Mouse (Mus musculus): ENCODE measurements around the gene Fbln1. TPM values are rescaled to one million over a fixed set of nuclear protein-coding genes. Genes with fewer than 3 reads are reported as not detected.

The Fbln1 gene
- 10 to 100 TPM; 94.1 to 94.2 TPM for total RNA-seq (2021)

GRCm38 (mm10) chr15:85205792-85206702, at the start of gene Fbln1:
Gene Fbln1 (plus strand): TSS chr15:85205949.
- intact Hi-C loops (cut with DNase I) = loop anchor here (5.0 kb wide), 1 partner anchor 36 kb away; no protein-coding TSS in a partner anchor

GRCm38 (mm10) chr15:85156198-85156597, 49.6 kb upstream of the Fbln1 start:
- no peak for DNase-seq (ENCODE audit: low spot score)

More at GRCm38 (mm10) chr15:85205792-85206702, at the start of gene Fbln1:
- DNase-seq (ENCODE audit: low spot score) = peak; percentile 57

GRCm38 (mm10) chr15:85161416-85161815, 44.3 kb upstream of the Fbln1 start:
- DNase-seq (ENCODE audit: low spot score) = no peak
- intact Hi-C loops (cut with DNase I) = loop anchor here (10.0 kb wide), 1 partner anchor 423 kb away; the partner anchor contains the start of gene Wnt7b

More at GRCm38 (mm10) chr15:85156198-85156597, 49.6 kb upstream of the Fbln1 start:
- intact Hi-C loops (cut with DNase I) = no loop called here

GRCm38 (mm10) chr15:85162693-85163663, 42.8 kb upstream of the Fbln1 start:
- intact Hi-C loops (cut with DNase I) = loop anchor here (10.0 kb wide), 1 partner anchor 422 kb away; the partner anchor contains the start of gene Wnt7b

GRCm38 (mm10) chr15:85166433-85166933, 39.3 kb upstream of the Fbln1 start:
- no peak for DNase-seq (ENCODE audit: low spot score)

More at GRCm38 (mm10) chr15:85162693-85163663, 42.8 kb upstream of the Fbln1 start:
- peak; percentile 69 for DNase-seq (ENCODE audit: low spot score)

GRCm38 (mm10) chr15:85167086-85167679, 38.6 kb upstream of the Fbln1 start:
- DNase-seq (ENCODE audit: low spot score) = no peak
- intact Hi-C loops (cut with DNase I) = loop anchor here (10.0 kb wide), 1 partner anchor 418 kb away; the partner anchor contains the start of gene Wnt7b

More at GRCm38 (mm10) chr15:85166433-85166933, 39.3 kb upstream of the Fbln1 start:
- intact Hi-C loops (cut with DNase I) = loop anchor here (10.0 kb wide), 1 partner anchor 418 kb away; the partner anchor contains the start of gene Wnt7b

GRCm38 (mm10) chr15:85172054-85172453, 33.7 kb upstream of the Fbln1 start:
- peak; percentile 75 for DNase-seq (ENCODE audit: low spot score)
- intact Hi-C loops (cut with DNase I) = no loop called here

GRCm38 (mm10) chr15:85173425-85173824, 32.3 kb upstream of the Fbln1 start:
- intact Hi-C loops (cut with DNase I) = no loop called here
- no peak for DNase-seq (ENCODE audit: low spot score)

- intact Hi-C loops (cut with DNase I) = no loop called here
- DNase-seq (ENCODE audit: low spot score) = no peak
These were observed 31.7 kb upstream of the Fbln1 start for GRCm38 (mm10) chr15:85174060-85174459.

GRCm38 (mm10) chr15:85177576-85177975, 28.2 kb upstream of the Fbln1 start:
- intact Hi-C loops (cut with DNase I) = no loop called here
- DNase-seq (ENCODE audit: low spot score) = no peak

- intact Hi-C loops (cut with DNase I) = no loop called here
These were observed 27.6 kb upstream of the Fbln1 start for GRCm38 (mm10) chr15:85178172-85178571.

GRCm38 (mm10) chr15:85179528-85180180, 26.1 kb upstream of the Fbln1 start:
- intact Hi-C loops (cut with DNase I) = no loop called here
- no peak for DNase-seq (ENCODE audit: low spot score)

More at GRCm38 (mm10) chr15:85178172-85178571, 27.6 kb upstream of the Fbln1 start:
- DNase-seq (ENCODE audit: low spot score) = no peak

- intact Hi-C loops (cut with DNase I) = no loop called here
- DNase-seq (ENCODE audit: low spot score) = no peak
These were observed 25.4 kb upstream of the Fbln1 start for GRCm38 (mm10) chr15:85180368-85180767.

- intact Hi-C loops (cut with DNase I) = no loop called here
These were observed 23.7 kb upstream of the Fbln1 start for GRCm38 (mm10) chr15:85182063-85182462.

GRCm38 (mm10) chr15:85186916-85187315, 18.8 kb upstream of the Fbln1 start:
- DNase-seq (ENCODE audit: low spot score) = no peak
- intact Hi-C loops (cut with DNase I) = no loop called here

More at GRCm38 (mm10) chr15:85182063-85182462, 23.7 kb upstream of the Fbln1 start:
- DNase-seq (ENCODE audit: low spot score) = no peak

- no peak for DNase-seq (ENCODE audit: low spot score)
These were observed 17.5 kb upstream of the Fbln1 start for GRCm38 (mm10) chr15:85188167-85188778.

GRCm38 (mm10) chr15:85200446-85201289, 5.1 kb upstream of the Fbln1 start:
- no peak for DNase-seq (ENCODE audit: low spot score)
- intact Hi-C loops (cut with DNase I) = no loop called here

More at GRCm38 (mm10) chr15:85188167-85188778, 17.5 kb upstream of the Fbln1 start:
- intact Hi-C loops (cut with DNase I) = no loop called here

Measured in heart, postnatal 25 days (tissue).